Mouse (Mus musculus) neutrophil, adult 5-6 weeks (primary cell): ENCODE measurements around the gene Prrg3. TPM values are rescaled to one million over a fixed set of nuclear protein-coding genes. Genes with fewer than 3 reads are reported as not detected.

Source experiments
- total RNA-seq: library from RNA; stranded (forward); fragments of 200-1000 nt; gene quantifications from 2 replicates; pipeline ENCODE4 v1.2.3, GENCODE M21; 2017

Prrg3 gene
- total RNA-seq, 1 experiment from 2014 or later: not detected

Other genes with a start within 250 kb of the Prrg3 start
- gene Vma21, start 146.7 kb upstream of the Prrg3 start, total RNA-seq: 3.4 and 4.1 TPM in 2 replicates
- gene Gm1141, start 41.6 kb upstream of the Prrg3 start, total RNA-seq: 0.23 and 0.37 TPM in 2 replicates
- not detected in 2 replicates for gene Fate1, start 10.4 kb downstream of the Prrg3 start, total RNA-seq
- not detected in 2 replicates for gene Cnga2, start 29.2 kb downstream of the Prrg3 start, total RNA-seq